Mouse (Mus musculus) c-Kit-negative CD71-positive TER-119-positive erythroid progenitor cells, embryonic 14.5 days (primary cell): ENCODE measurements around the gene Nmnat3.
A peak's percentile ranks its signal among the peaks of the same experiment; 100 is the strongest.

Source experiments
- DNase-seq: peaks from one replicate; pipeline ENCODE4 v3.0.0-alpha.2; 2013; ENCODE audit warnings: low read depth, low spot score

Gene Nmnat3

GRCm38 (mm10) chr9:98354919-98355318 is 67.7 kb downstream of the Nmnat3 start:
- no peak for DNase-seq

- DNase-seq: no peak
Measured at GRCm38 (mm10) chr9:98361047-98361446, 73.8 kb downstream of the Nmnat3 start.

GRCm38 (mm10) chr9:98366075-98366474 is 78.8 kb downstream of the Nmnat3 start:
- no peak for DNase-seq

- no peak for DNase-seq
Measured at GRCm38 (mm10) chr9:98367333-98367962, 80.2 kb downstream of the Nmnat3 start.

- DNase-seq: no peak
Measured at GRCm38 (mm10) chr9:98369707-98370106, 82.5 kb downstream of the Nmnat3 start.

GRCm38 (mm10) chr9:98373358-98373757 is 86.1 kb downstream of the Nmnat3 start:
- no peak for DNase-seq

- no peak for DNase-seq
Measured at GRCm38 (mm10) chr9:98374897-98375296, 87.7 kb downstream of the Nmnat3 start.

- DNase-seq: no peak
Measured at GRCm38 (mm10) chr9:98375329-98376170, 88.3 kb downstream of the Nmnat3 start.

GRCm38 (mm10) chr9:98379736-98380135 is 92.5 kb downstream of the Nmnat3 start:
- DNase-seq: no peak

GRCm38 (mm10) chr9:98380593-98380992 is 93.4 kb downstream of the Nmnat3 start:
- DNase-seq: no peak

- DNase-seq: no peak
Measured at GRCm38 (mm10) chr9:98387741-98388632, 100.8 kb downstream of the Nmnat3 start.

- DNase-seq: no peak
Measured at GRCm38 (mm10) chr9:98388633-98388965, 101.4 kb downstream of the Nmnat3 start.

GRCm38 (mm10) chr9:98393496-98393895 is 106.3 kb downstream of the Nmnat3 start:
- DNase-seq: no peak

GRCm38 (mm10) chr9:98397211-98397610 is 110.0 kb downstream of the Nmnat3 start:
- no peak for DNase-seq

- no peak for DNase-seq
Measured at GRCm38 (mm10) chr9:98397866-98398265, 110.6 kb downstream of the Nmnat3 start.

GRCm38 (mm10) chr9:98400185-98400894 is 113.1 kb downstream of the Nmnat3 start:
- DNase-seq: no peak

GRCm38 (mm10) chr9:98401611-98402010 is 114.4 kb downstream of the Nmnat3 start:
- no peak for DNase-seq

- DNase-seq: no peak
Measured at GRCm38 (mm10) chr9:98407771-98408170, 120.5 kb downstream of the Nmnat3 start.

GRCm38 (mm10) chr9:98409137-98409536 is 121.9 kb downstream of the Nmnat3 start:
- DNase-seq: peak; percentile 36

- no peak for DNase-seq
Measured at GRCm38 (mm10) chr9:98415427-98415826, 128.2 kb downstream of the Nmnat3 start.

- DNase-seq: no peak
Measured at GRCm38 (mm10) chr9:98417919-98418318, 130.7 kb downstream of the Nmnat3 start.

- no peak for DNase-seq
Measured at GRCm38 (mm10) chr9:98418346-98418745, 131.1 kb downstream of the Nmnat3 start.
